Mouse (Mus musculus) hindbrain, postnatal 0 days (tissue): Measurements from ENCODE around the gene Igfbp7. TPM values are rescaled to one million over a fixed set of nuclear protein-coding genes. Genes with fewer than 3 reads are reported as not detected.

Source experiments
- ATAC-seq: fragments of 200-750 bp; cut with Nextera tagmentation; 2 replicates; pipeline ENCODE4 v1.8.0; 2017; ENCODE audit warnings: mild to moderate bottlenecking, moderate TSS enrichment, moderate library complexity
- DNase-seq: peaks from one replicate; pipeline ENCODE4 v3.0.0-alpha.2; 2015; ENCODE audit warnings: low spot score
- H3K27ac ChIP-seq: fragments of 300-500 bp; sonication (generic); 2 replicates; pipeline ENCODE4 v1.5.1; 2014; ENCODE audit warnings: mild to moderate bottlenecking
- H3K27me3 ChIP-seq: fragments of 300-500 bp; sonication (generic); 2 replicates; pipeline ENCODE4 v1.6.1; 2014; ENCODE audit warnings: low read length, mixed read lengths; ENCODE audit not compliant: insufficient read depth
- H3K36me3 ChIP-seq: fragments of 300-500 bp; sonication (generic); 2 replicates; pipeline ENCODE4 v1.6.1; 2014; ENCODE audit warnings: low read length, mixed read lengths; ENCODE audit not compliant: insufficient read depth
- H3K4me1 ChIP-seq: fragments of 300-500 bp; sonication (generic); 2 replicates; pipeline ENCODE4 v1.6.1; 2014; ENCODE audit warnings: antibody characterized with exemption, low read length, mixed read lengths; ENCODE audit not compliant: insufficient read depth
- H3K4me2 ChIP-seq: fragments of 300-500 bp; sonication (generic); 2 replicates; pipeline ENCODE4 v1.6.1; 2014; ENCODE audit warnings: low read depth, mild to moderate bottlenecking, low read length, moderate library complexity, mixed read lengths
- H3K4me3 ChIP-seq: fragments of 300-500 bp; sonication (generic); 2 replicates; pipeline ENCODE4 v1.5.1; 2014; ENCODE audit warnings: low read length
- H3K9ac ChIP-seq: fragments of 300-500 bp; sonication (generic); replicated peaks from 2 replicates; pipeline ENCODE4 v1.6.1; 2014; ENCODE audit warnings: mild to moderate bottlenecking, low read length, moderate library complexity, mixed read lengths
- H3K9me3 ChIP-seq: fragments of 300-500 bp; sonication (generic); 2 replicates; pipeline ENCODE4 v1.6.1; 2016; ENCODE audit warnings: low read length, mixed read lengths
- CTCF ChIP-seq: IDR thresholded peaks from 2 replicates; pipeline ENCODE4 v1.5.1; 2016; ENCODE audit warnings: antibody characterized with exemption, control low read depth, low read depth
- WGBS: fragments of 180-500 bp; shearing (Covaris S2); extraction: QIAGEN DNeasy Blood & Tissue Kit; methylation state at CpG from one replicate; pipeline ENCODE4 v1.1.7; 2014; 5-methylcytosine and 5-hydroxymethylcytosine counted together
- polyA plus RNA-seq: library from polyadenylated mRNA; unstranded; fragments of >200 nt; fragmentation: Nextera tagmentation; extraction: Ambion mirVana; gene quantifications from 2 replicates; pipeline ENCODE4 v1.2.1, GENCODE M21; 2015
- total RNA-seq: library from RNA; depleted of rRNA; stranded (reverse); fragments of >200 nt; gene quantifications from 2 replicates; pipeline ENCODE4 v1.2.3, GENCODE M21; 2014

Gene Igfbp7
- total and polyA plus RNA-seq, 2 experiments from 2014 or later: 45.7 to 99.3 TPM

GRCm38 (mm10) chr5:77364443-77365038, 43.3 kb downstream of the Igfbp7 start:
- ATAC-seq: no peak
- Histone ChIP-seq H3K4me2 (no peak overlapping the region), H3K27me3 (no peaks in the 10 kb centered on the region), H3K9ac (no peak overlapping the region), H3K4me1 (no peaks in the 10 kb centered on the region), H3K36me3 (no peaks in the 10 kb centered on the region), H3K9me3 (no peaks in the 10 kb centered on the region), H3K27ac (no peak overlapping the region), H3K4me3 (no peak overlapping the region)
- WGBS: 93% methylated on average over 3 of the region's 3 CpGs
- DNase-seq: no peak
- TF ChIP-seq CTCF: no peak

- no peaks in the 10 kb centered on the region for H3K9me3 ChIP-seq
- no peaks in the 10 kb centered on the region for H3K27me3 ChIP-seq
- no peak overlapping the region for H3K9ac ChIP-seq
- no peak for DNase-seq
- H3K36me3 ChIP-seq: no peaks in the 10 kb centered on the region
- H3K4me1 ChIP-seq: no peaks in the 10 kb centered on the region
- no peak overlapping the region for H3K27ac ChIP-seq
- H3K4me2 ChIP-seq: no peak overlapping the region
- no peak for TF ChIP-seq CTCF
- H3K4me3 ChIP-seq: no peak overlapping the region
- ATAC-seq: no peak
- whole genome bisulfite sequencing: 77% methylated on average over 6 of the region's 6 CpGs
Observed at GRCm38 (mm10) chr5:77363650-77364049, 44.2 kb downstream of the Igfbp7 start.

- WGBS: 58% methylated on average over 3 of the region's 3 CpGs
- no peak for TF ChIP-seq CTCF
- H3K36me3 ChIP-seq: no peaks in the 10 kb centered on the region
- no peak for ATAC-seq
- no peak overlapping the region for H3K4me2 ChIP-seq
- no peaks in the 10 kb centered on the region for H3K27me3 ChIP-seq
- H3K4me1 ChIP-seq: no peaks in the 10 kb centered on the region
- no peak for DNase-seq
- no peak overlapping the region for H3K9ac ChIP-seq
- H3K4me3 ChIP-seq: no peak overlapping the region
- H3K9me3 ChIP-seq: no peaks in the 10 kb centered on the region
- no peak overlapping the region for H3K27ac ChIP-seq
Observed at GRCm38 (mm10) chr5:77362120-77362519, 45.7 kb downstream of the Igfbp7 start.

GRCm38 (mm10) chr5:77361006-77361405, 46.8 kb downstream of the Igfbp7 start:
- Histone ChIP-seq H3K9me3 (no peaks in the 10 kb centered on the region), H3K36me3 (no peaks in the 10 kb centered on the region), H3K4me2 (no peak overlapping the region), H3K27me3 (no peaks in the 10 kb centered on the region), H3K4me1 (no peaks in the 10 kb centered on the region), H3K27ac (no peak overlapping the region), H3K4me3 (no peak overlapping the region), H3K9ac (no peak overlapping the region)
- TF ChIP-seq CTCF: no peak
- DNase-seq (no peak), ATAC-seq (no peak)
- WGBS: 68% methylated on average over 4 of the region's 4 CpGs

GRCm38 (mm10) chr5:77359971-77360370, 47.9 kb downstream of the Igfbp7 start:
- H3K4me2 ChIP-seq: no peak overlapping the region
- H3K4me1 ChIP-seq: no peaks in the 10 kb centered on the region
- no peak overlapping the region for H3K4me3 ChIP-seq
- 91% methylated on average over 4 of the region's 4 CpGs for WGBS
- H3K27me3 ChIP-seq: no peaks in the 10 kb centered on the region
- ATAC-seq (no peak), DNase-seq (no peak)
- no peak overlapping the region for H3K9ac ChIP-seq
- TF ChIP-seq CTCF: no peak
- no peaks in the 10 kb centered on the region for H3K36me3 ChIP-seq
- no peak overlapping the region for H3K27ac ChIP-seq
- H3K9me3 ChIP-seq: no peaks in the 10 kb centered on the region

DNA sequence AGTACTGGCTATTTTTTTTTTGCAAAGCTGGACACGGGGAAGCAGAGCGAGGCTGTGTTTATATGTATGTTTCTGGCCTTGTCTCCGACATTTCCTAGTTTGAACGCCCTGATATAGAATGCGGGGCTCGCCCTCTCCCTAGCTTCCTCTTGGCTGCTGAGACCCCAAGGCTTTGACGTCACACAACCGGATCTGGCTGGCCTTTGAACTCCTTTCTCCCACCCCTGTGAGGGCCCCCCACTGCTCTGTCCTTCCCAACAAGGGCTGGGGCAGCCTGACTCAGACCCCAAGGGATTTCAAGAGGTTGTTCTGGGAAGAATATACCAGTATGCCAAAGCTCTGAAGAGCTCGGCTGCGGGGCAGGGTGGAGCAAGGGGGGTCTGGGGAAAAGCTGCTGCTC, 49.5 kb downstream of the Igfbp7 start:
- peak; percentile 39 for DNase-seq
- H3K27me3 ChIP-seq: no peaks in the 10 kb centered on the region
- ATAC-seq: peak; percentile 39; the same call in 1 of the 2 replicates
- peak overlapping the region; percentile 58 for H3K4me2 ChIP-seq
- WGBS: 8% methylated on average over 10 of the region's 10 CpGs
- H3K9ac ChIP-seq: peak overlapping the region; percentile 45; the same call in 1 of the 2 replicates
- no peaks in the 10 kb centered on the region for H3K4me1 ChIP-seq
- peak overlapping the region; percentile 30 for H3K4me3 ChIP-seq
- no peaks in the 10 kb centered on the region for H3K9me3 ChIP-seq
- no peak for TF ChIP-seq CTCF
- H3K27ac ChIP-seq: peak overlapping the region; percentile 27; the same call in 1 of the 2 replicates
- H3K36me3 ChIP-seq: no peaks in the 10 kb centered on the region

- H3K36me3 ChIP-seq: no peaks in the 10 kb centered on the region
- H3K4me2 ChIP-seq: peak overlapping the region; percentile 58
- DNase-seq: peak; percentile 51
- H3K27me3 ChIP-seq: no peaks in the 10 kb centered on the region
- no peaks in the 10 kb centered on the region for H3K9me3 ChIP-seq
- ATAC-seq: peak; percentile 44; the same call in 1 of the 2 replicates
- H3K4me1 ChIP-seq: no peaks in the 10 kb centered on the region
- H3K4me3 ChIP-seq: peak overlapping the region; percentile 30
- 22% methylated on average over 22 of the region's 22 CpGs for WGBS
- peak overlapping the region; percentile 46; the same call in 1 of the 2 replicates for H3K27ac ChIP-seq
- H3K9ac ChIP-seq: peak overlapping the region; percentile 45; the same call in 1 of the 2 replicates
- TF ChIP-seq CTCF: no peak
Observed at GRCm38 (mm10) chr5:77357405-77358149, 50.3 kb downstream of the Igfbp7 start.
